Mouse (Mus musculus) neural tube, embryonic 15.5 days (tissue): Measurements from ENCODE around the gene Zscan26. TPM values are rescaled to one million over a fixed set of nuclear protein-coding genes. Genes with fewer than 3 reads are reported as not detected.
"Not testable (repeated sequence)": the region's sequence is repeated elsewhere in the genome, so short reads cannot be mapped to it uniquely, and the experiment has no call there.

Source experiments
- ATAC-seq: fragments of 200-750 bp; cut with Nextera tagmentation; 2 replicates; pipeline ENCODE4 v1.8.0; 2017; ENCODE audit warnings: mild to moderate bottlenecking, moderate TSS enrichment, moderate library complexity; ENCODE audit not compliant: low FRiP score
- H3K27ac ChIP-seq: fragments of 300-500 bp; sonication (generic); replicated peaks from 2 replicates; pipeline ENCODE4 v1.5.1; 2015; ENCODE audit warnings: mild to moderate bottlenecking, inconsistent platforms
- H3K27me3 ChIP-seq: fragments of 300-500 bp; sonication (generic); replicated peaks from 2 replicates; pipeline ENCODE4 v1.6.1; 2015; ENCODE audit warnings: inconsistent platforms
- H3K36me3 ChIP-seq: fragments of 300-500 bp; sonication (generic); 2 replicates; pipeline ENCODE4 v1.6.1; 2015; ENCODE audit warnings: inconsistent platforms
- H3K4me1 ChIP-seq: fragments of 300-500 bp; sonication (generic); 2 replicates; pipeline ENCODE4 v1.6.1; 2015; ENCODE audit warnings: inconsistent platforms
- H3K4me2 ChIP-seq: fragments of 300-500 bp; sonication (generic); 2 replicates; pipeline ENCODE4 v1.6.1; 2015; ENCODE audit warnings: inconsistent platforms, mild to moderate bottlenecking, moderate library complexity
- H3K4me3 ChIP-seq: fragments of 300-500 bp; sonication (generic); replicated peaks from 2 replicates; pipeline ENCODE4 v1.5.1; 2015; ENCODE audit warnings: mild to moderate bottlenecking, inconsistent platforms
- H3K9ac ChIP-seq: fragments of 300-500 bp; sonication (generic); replicated peaks from 2 replicates; pipeline ENCODE4 v1.6.1; 2015; ENCODE audit warnings: mild to moderate bottlenecking, inconsistent platforms
- H3K9me3 ChIP-seq: fragments of 300-500 bp; sonication (generic); replicated peaks from 2 replicates; pipeline ENCODE4 v1.6.1; 2016; ENCODE audit warnings: inconsistent platforms
- WGBS: fragments of 180-500 bp; shearing (Covaris S2); methylation state at CpG from one replicate; pipeline ENCODE4 v1.1.7; 2015; ENCODE audit warnings: mixed read lengths; 5-methylcytosine and 5-hydroxymethylcytosine counted together
- polyA plus RNA-seq: library from polyadenylated mRNA; unstranded; fragments of >200 nt; fragmentation: Nextera tagmentation; extraction: Ambion mirVana; gene quantifications from 2 replicates; pipeline ENCODE4 v1.2.1, GENCODE M21; 2015

The Zscan26 gene
- polyA plus RNA-seq, 1 experiment from 2014 or later = 25.7 TPM

GRCm38 (mm10) chr13:21462516-21462915, 9.0 kb upstream of the Zscan26 start:
- H3K4me1 ChIP-seq, H3K9ac ChIP-seq, H3K9me3 ChIP-seq, ATAC-seq, H3K27ac ChIP-seq, H3K27me3 ChIP-seq, H3K4me3 ChIP-seq, H3K4me2 ChIP-seq, H3K36me3 ChIP-seq: not testable (repeated sequence)
- WGBS = 50% methylated on average over 9 of the region's 9 CpGs

- no peak for ATAC-seq
- no peak overlapping the region for H3K4me3 ChIP-seq
- no peak overlapping the region for H3K27ac ChIP-seq
- 18% methylated on average over 4 of the region's 4 CpGs for whole genome bisulfite sequencing
- H3K36me3 ChIP-seq = 0 out of 2 replicates have a peak, but pooled peaks cover under 1% of the 10 kb centered on the region
- H3K27me3 ChIP-seq = peaks cover 8% of the 10 kb centered on the region; the same call in 1 of the 2 replicates
- no peak overlapping the region for H3K4me2 ChIP-seq
- no peak overlapping the region for H3K9ac ChIP-seq
- no peaks in the 10 kb centered on the region for H3K9me3 ChIP-seq
- H3K4me1 ChIP-seq = peaks cover 18% of the 10 kb centered on the region
These were observed 2.8 kb upstream of the Zscan26 start for GRCm38 (mm10) chr13:21456347-21456746.

GRCm38 (mm10) chr13:21454133-21454532, 603 bp upstream of the Zscan26 start:
- 90% methylated on average over 3 of the region's 3 CpGs for WGBS
- Histone ChIP-seq H3K27me3 (peaks cover 8% of the 10 kb centered on the region; the same call in 1 of the 2 replicates), H3K4me1 (peaks cover 22% of the 10 kb centered on the region), H3K4me3 (no peak overlapping the region), H3K9ac (no peak overlapping the region), H3K9me3 (no peaks in the 10 kb centered on the region), H3K4me2 (peak overlapping the region; percentile 68), H3K27ac (no peak overlapping the region), H3K36me3 (peaks cover 4% of the 10 kb centered on the region; the same call in 1 of the 2 replicates)
- no peak for ATAC-seq

DNA sequence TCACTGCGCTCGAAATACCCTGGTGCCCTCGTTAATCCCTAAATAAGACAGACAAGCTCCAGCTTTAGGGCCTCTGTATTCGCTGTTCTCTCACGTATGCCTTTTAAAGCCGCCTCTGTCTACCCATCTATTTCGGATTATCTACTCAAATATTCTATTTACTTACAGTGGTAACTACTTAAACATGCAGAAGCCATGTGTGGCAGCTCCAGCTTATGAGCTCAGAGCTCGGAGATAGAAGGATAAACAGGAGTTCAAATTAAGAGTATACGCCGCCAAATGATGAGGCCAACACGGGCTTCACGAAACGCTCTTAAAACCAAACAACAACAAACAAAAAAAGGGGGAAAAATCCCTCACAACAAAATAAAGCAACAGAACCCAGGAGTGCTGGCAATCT, 488 bp downstream of the Zscan26 start:
- ATAC-seq = peak; percentile 43; the same call in 1 of the 2 replicates
- H3K9me3 ChIP-seq = no peaks in the 10 kb centered on the region
- peak overlapping the region; percentile 83 for H3K4me3 ChIP-seq
- peak overlapping the region; percentile 68 for H3K4me2 ChIP-seq
- peaks cover 8% of the 10 kb centered on the region; the same call in 1 of the 2 replicates for H3K27me3 ChIP-seq
- peak overlapping the region; percentile 81 for H3K27ac ChIP-seq
- H3K9ac ChIP-seq = peak overlapping the region; percentile 71
- 4% methylated on average over 13 of the region's 13 CpGs for WGBS
- H3K36me3 ChIP-seq = peaks cover 8% of the 10 kb centered on the region; the same call in 1 of the 2 replicates
- H3K4me1 ChIP-seq = peaks cover 22% of the 10 kb centered on the region

DNA sequence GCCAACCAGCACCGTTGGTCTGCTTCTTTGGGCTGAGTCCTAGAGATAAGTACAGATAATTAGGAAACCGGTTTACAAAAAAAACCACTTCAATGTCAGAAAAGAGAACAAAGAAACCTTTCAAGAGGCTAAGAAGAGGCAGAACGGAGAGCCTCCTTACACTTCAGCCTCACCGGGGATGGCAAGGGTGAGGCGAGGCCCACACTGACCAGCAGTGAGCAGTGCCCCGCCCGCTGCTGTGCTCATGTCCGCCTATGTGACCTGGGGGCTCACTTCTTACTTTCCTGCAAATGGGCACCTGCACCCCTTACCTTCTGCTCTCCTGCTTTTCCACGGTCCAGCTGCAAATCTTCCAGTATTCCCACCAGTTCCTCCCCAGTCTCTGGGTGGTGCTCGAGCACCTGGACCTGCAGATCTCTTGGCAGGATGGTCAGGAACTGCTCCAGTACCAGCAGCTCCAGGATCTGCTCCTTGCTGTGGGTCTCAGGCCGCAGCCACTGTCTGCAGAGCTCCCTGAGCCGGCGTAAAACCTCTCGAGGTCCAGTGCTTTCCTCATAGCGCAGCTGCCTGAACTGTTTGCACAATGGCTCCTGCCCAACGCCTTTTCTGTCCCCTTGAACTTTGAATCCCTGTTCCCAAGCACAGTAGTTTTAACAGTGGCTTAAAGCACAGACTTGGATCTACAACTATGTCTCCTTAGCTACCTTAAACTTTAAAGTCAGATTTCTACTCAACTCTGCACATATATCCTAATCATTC, 5.5 kb downstream of the Zscan26 start:
- WGBS = 84% methylated on average over 16 of the region's 16 CpGs
- Histone ChIP-seq H3K9ac (no peak overlapping the region), H3K4me3 (no peak overlapping the region)

DNA sequence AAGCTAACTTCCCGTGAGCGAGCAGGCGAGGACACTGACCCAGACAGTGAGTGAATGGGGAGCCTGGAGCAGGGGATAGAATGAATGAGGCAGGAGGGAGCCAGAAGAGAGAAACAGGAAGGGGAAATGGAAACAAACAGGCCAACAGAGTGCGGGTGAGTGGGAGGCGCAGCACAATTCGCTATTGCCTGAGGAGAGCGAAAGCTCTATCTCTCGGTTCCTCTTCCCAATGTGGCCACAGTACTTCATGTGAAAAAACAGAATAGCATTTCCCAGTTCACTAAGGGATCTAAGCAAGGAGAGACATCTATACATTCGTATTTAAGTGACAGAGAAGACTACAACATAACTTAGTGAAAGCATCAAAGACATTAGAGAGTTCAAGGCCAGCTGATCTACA, 6.7 kb downstream of the Zscan26 start:
- Histone ChIP-seq H3K4me2 (no peak overlapping the region), H3K9ac (no peak overlapping the region), H3K27ac (no peak overlapping the region), H3K4me3 (no peak overlapping the region), H3K4me1 (peaks cover 8% of the 10 kb centered on the region), H3K9me3 (no peaks in the 10 kb centered on the region), H3K36me3 (peaks cover 60% of the 10 kb centered on the region), H3K27me3 (no peaks in the 10 kb centered on the region)
- no peak for ATAC-seq
- 90% methylated on average over 9 of the region's 9 CpGs for WGBS

More for the DNA sequence above, 5.5 kb downstream of the Zscan26 start:
- H3K4me1 ChIP-seq = peaks cover 20% of the 10 kb centered on the region
- H3K27ac ChIP-seq = no peak overlapping the region
- H3K36me3 ChIP-seq = peaks cover 55% of the 10 kb centered on the region
- H3K4me2 ChIP-seq = no peak overlapping the region
- H3K9me3 ChIP-seq = no peaks in the 10 kb centered on the region
- no peaks in the 10 kb centered on the region for H3K27me3 ChIP-seq
- ATAC-seq = no peak

- Histone ChIP-seq H3K36me3 (peaks cover 36% of the 10 kb centered on the region), H3K9ac (peak overlapping the region; percentile 66), H3K27ac (peak overlapping the region; percentile 83), H3K27me3 (no peaks in the 10 kb centered on the region), H3K9me3 (no peaks in the 10 kb centered on the region), H3K4me3 (peak overlapping the region; percentile 62), H3K4me1 (peaks cover 15% of the 10 kb centered on the region), H3K4me2 (peak overlapping the region; percentile 78)
- 16% methylated on average over 10 of the region's 10 CpGs for WGBS
- peak; percentile 36; the same call in 1 of the 2 replicates for ATAC-seq
These were observed 12.3 kb downstream of the Zscan26 start for GRCm38 (mm10) chr13:21441207-21441572.

DNA sequence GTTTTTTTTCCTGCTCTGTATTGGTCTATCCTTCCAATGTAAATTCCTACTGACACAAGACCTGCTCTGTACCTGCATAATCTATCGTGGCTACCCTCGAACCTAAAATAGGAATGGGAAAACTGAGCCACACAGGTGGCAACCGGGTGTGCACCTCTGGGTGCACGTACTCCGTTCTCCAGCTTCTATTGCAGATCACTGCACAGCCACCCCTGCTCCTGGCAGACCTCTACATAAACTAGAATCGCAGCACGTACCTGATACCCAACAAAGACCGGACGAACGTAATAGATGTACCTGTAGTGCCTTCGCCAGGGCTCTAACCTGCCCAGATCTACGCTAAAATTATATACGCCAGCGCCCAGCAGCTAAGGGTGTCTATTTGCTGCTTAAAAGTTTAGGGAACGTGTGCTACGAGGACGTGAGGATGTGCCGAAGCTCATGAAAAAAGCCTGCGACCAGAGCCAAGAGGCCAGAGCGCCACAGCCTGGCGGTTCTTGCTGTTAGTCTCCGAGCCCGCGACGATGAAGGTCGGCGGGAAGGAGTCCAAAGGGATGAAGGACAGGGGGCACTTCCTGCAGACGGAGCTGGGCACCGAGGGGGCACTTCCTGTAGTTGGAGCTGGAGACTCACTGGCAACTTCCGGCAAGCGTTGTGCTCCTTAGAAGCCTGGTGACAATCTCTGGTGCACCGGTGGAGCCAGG, 12.9 kb downstream of the Zscan26 start, which contains the start of gene Pgbd1:
Gene Pgbd1 (minus strand): TSS at position 556 of the 704 bp plus-strand sequence.
- Histone ChIP-seq H3K27me3 (no peaks in the 10 kb centered on the region), H3K9ac (peak within 1 kb of the TSS; percentile 66), H3K4me1 (peaks cover 15% of the 10 kb centered on the region), H3K4me2 (peak within 1 kb of the TSS; percentile 78), H3K4me3 (peak within 1 kb of the TSS; percentile 62), H3K36me3 (peaks cover 31% of the 10 kb centered on the region), H3K9me3 (no peaks in the 10 kb centered on the region), H3K27ac (peak within 1 kb of the TSS; percentile 83)
- ATAC-seq = peak; percentile 98
- under 1% methylated on average over 32 of the region's 32 CpGs for WGBS

DNA sequence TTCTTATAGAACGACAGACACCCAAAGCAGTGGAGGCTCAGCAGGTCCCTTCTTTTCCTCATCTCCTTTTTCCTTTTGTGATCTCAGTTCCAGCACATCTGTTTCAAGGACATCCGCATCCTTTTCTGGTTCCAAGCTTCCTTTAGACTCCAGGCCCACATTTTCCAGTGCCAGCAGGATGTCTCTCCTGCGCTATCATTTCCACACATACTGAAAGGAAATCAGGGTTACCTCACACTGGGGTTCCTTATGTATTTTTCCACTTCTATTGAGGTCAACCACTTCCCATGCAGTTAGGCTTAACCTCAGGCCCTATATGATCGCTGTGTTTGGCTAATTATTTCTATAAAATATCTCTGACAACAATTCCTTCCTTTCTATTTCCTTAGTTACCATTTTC, 18.1 kb downstream of the Zscan26 start:
- peaks cover 8% of the 10 kb centered on the region for H3K4me1 ChIP-seq
- H3K9ac ChIP-seq = no peak overlapping the region
- no peak overlapping the region for H3K4me3 ChIP-seq
- no peaks in the 10 kb centered on the region for H3K27me3 ChIP-seq
- H3K9me3 ChIP-seq = no peaks in the 10 kb centered on the region
- ATAC-seq = no peak
- WGBS = 90% methylated on average over 4 of the region's 4 CpGs
- no peaks in the 10 kb centered on the region for H3K36me3 ChIP-seq
- H3K27ac ChIP-seq = no peak overlapping the region
- H3K4me2 ChIP-seq = no peak overlapping the region

DNA sequence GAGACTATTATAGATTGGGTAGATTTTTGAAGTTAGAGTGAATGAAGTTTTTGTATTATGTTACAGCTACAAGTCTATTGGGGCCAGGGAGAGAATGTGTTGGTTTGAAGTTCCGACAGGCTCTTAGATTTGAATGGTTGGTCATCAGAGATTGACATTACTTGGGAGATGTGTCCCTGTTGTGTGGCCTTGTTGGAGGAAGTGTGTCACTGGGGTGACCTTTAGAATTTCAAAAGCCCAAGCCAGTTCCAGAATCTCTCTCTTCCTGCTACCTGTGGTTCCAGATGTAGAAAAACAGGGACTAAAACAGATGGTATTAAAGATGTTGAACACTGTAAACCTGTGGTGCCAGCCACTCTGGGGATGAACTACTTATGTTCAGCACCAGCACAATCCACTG, 25.9 kb downstream of the Zscan26 start:
- H3K27me3 ChIP-seq = no peaks in the 10 kb centered on the region
- WGBS = 97% methylated on average over 1 of the region's 1 CpGs
- H3K27ac ChIP-seq = no peak overlapping the region
- H3K36me3 ChIP-seq = no peaks in the 10 kb centered on the region; the same call in 1 of the 2 replicates
- no peaks in the 10 kb centered on the region for H3K9me3 ChIP-seq
- H3K4me1 ChIP-seq = no peaks in the 10 kb centered on the region
- no peak overlapping the region for H3K4me2 ChIP-seq
- no peak overlapping the region for H3K9ac ChIP-seq
- no peak for ATAC-seq
- H3K4me3 ChIP-seq = no peak overlapping the region

DNA sequence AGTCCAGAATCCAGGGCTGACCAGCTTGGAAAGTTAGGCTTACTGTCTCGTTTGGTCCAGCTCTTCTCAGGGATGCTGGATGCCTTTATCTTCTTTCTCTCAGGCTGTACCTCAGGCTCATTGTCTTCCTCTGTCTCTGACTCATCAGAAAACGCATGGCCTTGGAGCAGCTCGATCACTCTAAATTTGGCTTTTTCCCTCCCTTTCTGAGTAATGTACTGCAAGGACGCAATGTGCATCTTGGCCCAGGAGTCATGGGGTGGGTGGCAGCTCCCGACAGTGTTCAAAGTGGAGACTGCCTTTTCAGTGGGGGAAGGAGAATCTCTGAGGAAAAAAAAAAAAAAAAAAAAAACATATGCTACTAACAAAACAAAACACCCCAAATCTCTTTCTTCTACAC, 30.2 kb downstream of the Zscan26 start:
- WGBS = 63% methylated on average over 5 of the region's 5 CpGs

DNA sequence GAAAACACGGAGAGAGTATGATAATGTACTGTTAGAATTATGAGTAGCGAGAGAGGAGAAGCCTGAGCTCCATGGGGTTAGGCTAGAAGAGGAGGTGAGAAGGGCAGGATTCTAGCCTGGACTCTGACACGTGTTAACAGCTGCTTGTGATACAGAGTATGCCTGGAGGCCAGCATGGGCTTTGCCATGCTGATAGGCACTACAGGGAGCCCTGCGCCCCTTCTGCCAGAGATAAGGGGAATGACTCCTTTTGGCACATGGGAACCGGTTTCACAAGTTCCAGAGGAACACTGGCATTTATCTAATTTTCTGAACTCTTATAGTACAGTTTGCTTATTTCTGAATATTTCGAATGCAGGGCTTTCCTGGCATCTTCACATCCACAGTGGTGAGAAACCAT, 34.7 kb downstream of the Zscan26 start:
- no peak overlapping the region for H3K27ac ChIP-seq
- H3K27me3 ChIP-seq = no peaks in the 10 kb centered on the region
- ATAC-seq = no peak
- 77% methylated on average over 6 of the region's 6 CpGs for WGBS
- H3K4me3 ChIP-seq = no peak overlapping the region
- H3K9me3 ChIP-seq = no peaks in the 10 kb centered on the region
- H3K9ac ChIP-seq = no peak overlapping the region
- no peak overlapping the region for H3K4me2 ChIP-seq
- no peaks in the 10 kb centered on the region for H3K4me1 ChIP-seq
- H3K36me3 ChIP-seq = no peaks in the 10 kb centered on the region

More for the DNA sequence above, 30.2 kb downstream of the Zscan26 start:
- H3K9me3 ChIP-seq = no peaks in the 10 kb centered on the region
- ATAC-seq = no peak
- no peaks in the 10 kb centered on the region for H3K4me1 ChIP-seq
- H3K27ac ChIP-seq = no peak overlapping the region
- no peaks in the 10 kb centered on the region for H3K27me3 ChIP-seq
- no peak overlapping the region for H3K4me2 ChIP-seq
- H3K9ac ChIP-seq = no peak overlapping the region
- no peak overlapping the region for H3K4me3 ChIP-seq
- no peaks in the 10 kb centered on the region; the same call in 1 of the 2 replicates for H3K36me3 ChIP-seq
